Mouse (Mus musculus): ENCODE results near the gene Ampd3.

- no peak for TF ChIP-seq FLI1 (IDR thresholded peaks at IDR 0.05; ENCODE audit: low read length)
- TF ChIP-seq GATA1 (IDR thresholded peaks at IDR 0.05; ENCODE audit: borderline replicate concordance, low read length) = no peak
Measured at GRCm38 (mm10) chr7:110854927-110855546, 87.0 kb downstream of the Ampd3 start.
